Mouse (Mus musculus): Measurements from ENCODE around the gene Evc2.

Gene Evc2

DNA sequence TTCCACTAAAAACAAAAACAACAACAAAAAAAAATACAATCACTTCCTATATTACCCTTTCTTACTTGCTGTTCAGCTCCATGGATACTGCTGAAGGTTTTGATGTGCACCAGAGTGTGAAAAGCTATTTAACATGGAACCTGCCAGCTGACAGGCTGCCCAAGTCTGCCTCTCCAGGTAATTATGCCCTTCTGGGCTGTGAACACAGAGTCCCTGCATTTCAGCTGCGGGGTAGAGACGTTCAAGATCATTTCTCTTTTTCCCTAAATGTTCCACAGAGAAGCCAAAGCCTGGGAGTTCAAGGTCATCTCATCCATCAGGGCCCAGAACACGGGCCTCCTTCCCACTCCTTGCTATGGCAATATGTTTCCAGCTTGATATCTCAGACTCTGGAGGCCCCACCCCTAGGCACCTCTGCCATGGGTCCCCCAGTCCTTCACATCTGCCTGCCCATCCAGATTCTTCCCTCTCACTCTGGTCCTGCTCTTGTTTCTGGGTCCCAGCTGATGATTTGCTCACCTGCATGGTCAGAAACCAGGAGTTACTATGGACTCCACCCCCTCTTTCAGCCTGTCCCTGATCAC lies 133.8 kb downstream of the Evc2 start:
- no peak for DNase-seq (ENCODE audit: low read depth, low spot score)
